Mouse (Mus musculus): Measurements from ENCODE around the gene St8sia2. TPM values are rescaled to one million over a fixed set of nuclear protein-coding genes. Genes with fewer than 3 reads are reported as not detected.

St8sia2 gene
- total and polyA plus RNA-seq, 3 experiments, result 0.11 to 0.44 (median 0.37) TPM

DNA sequence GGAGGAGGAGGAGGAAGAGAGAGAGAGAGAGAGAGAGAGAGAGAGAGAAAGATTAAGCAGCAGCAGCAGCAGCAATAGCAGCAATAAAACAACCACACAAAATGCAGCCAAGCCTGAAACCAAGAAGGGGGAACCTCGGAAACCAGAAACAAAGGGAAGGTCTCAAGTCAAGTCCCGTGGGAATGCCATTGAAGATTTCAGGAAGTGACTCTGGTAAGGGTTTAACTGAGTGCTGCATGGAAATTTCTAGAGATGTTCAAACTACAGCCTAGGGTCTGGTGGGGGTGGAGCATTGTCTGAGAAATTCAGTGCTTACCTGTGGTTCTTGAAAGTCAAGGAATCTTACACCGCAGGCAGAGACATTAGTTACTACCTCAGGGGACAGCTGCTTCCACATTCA, 77.4 kb downstream of the St8sia2 start:
- no peak for TF ChIP-seq EP300 (IDR thresholded peaks at IDR 0.05; ENCODE audit: insufficient read depth, low read depth, low read length)
- no peak for TF ChIP-seq POLR2A (IDR thresholded peaks at IDR 0.05; ENCODE audit: insufficient read depth, low read depth, low read length)
- no peak for TF ChIP-seq CTCF (IDR thresholded peaks at IDR 0.05)
- no peak overlapping the region for H3K4me3 ChIP-seq
- no peaks in the 10 kb centered on the region for H3K4me1 ChIP-seq (ENCODE audit: control insufficient read depth, insufficient read depth, low read length)
- H3K79me2 ChIP-seq (replicated peaks; ENCODE audit: control insufficient read depth, insufficient read depth, low read length), result no peaks in the 10 kb centered on the region
- H3K27me3 ChIP-seq (ENCODE audit: control insufficient read depth, insufficient read depth, low read length), result no peaks in the 10 kb centered on the region
- no peaks in the 10 kb centered on the region for H3K36me3 ChIP-seq (ENCODE audit: control insufficient read depth, insufficient read depth, low read length)
- 44% methylated on average over 3 of the region's 3 CpGs for WGBS
- no peak overlapping the region for H3K9ac ChIP-seq (ENCODE audit: low read depth, low read length)
- intact Hi-C loops (cut with DNase I), result no loop called here
- no peak overlapping the region for H3K27ac ChIP-seq
- no peak for DNase-seq

DNA sequence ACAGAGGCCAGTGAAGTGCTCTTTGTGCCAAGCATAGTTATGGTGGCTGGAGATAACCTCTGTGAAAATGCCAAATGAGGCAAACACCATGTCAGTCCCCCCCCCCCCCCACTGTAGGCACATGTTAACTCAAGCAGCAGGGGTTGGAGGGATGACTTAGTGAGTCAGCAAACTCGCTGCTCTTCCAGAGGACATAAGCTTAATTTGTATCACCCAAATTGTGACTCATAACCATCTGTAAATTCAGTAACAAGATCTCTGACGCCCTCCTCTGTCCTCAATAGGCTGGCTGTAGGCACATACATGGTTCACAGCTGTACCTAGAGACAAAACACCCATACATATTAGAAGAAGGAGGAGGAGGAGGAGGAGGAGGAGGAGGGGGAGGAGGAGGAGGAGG, 77.8 kb downstream of the St8sia2 start:
- no peaks in the 10 kb centered on the region for H3K36me3 ChIP-seq (ENCODE audit: control insufficient read depth, insufficient read depth, low read length)
- TF ChIP-seq POLR2A (IDR thresholded peaks at IDR 0.05; ENCODE audit: insufficient read depth, low read depth, low read length) (no peak), CTCF (IDR thresholded peaks at IDR 0.05) (no peak), EP300 (IDR thresholded peaks at IDR 0.05; ENCODE audit: insufficient read depth, low read depth, low read length) (no peak)
- H3K4me3 ChIP-seq, result no peak overlapping the region
- no peaks in the 10 kb centered on the region for H3K79me2 ChIP-seq (replicated peaks; ENCODE audit: control insufficient read depth, insufficient read depth, low read length)
- no peaks in the 10 kb centered on the region for H3K4me1 ChIP-seq (ENCODE audit: control insufficient read depth, insufficient read depth, low read length)
- no peak overlapping the region for H3K9ac ChIP-seq (ENCODE audit: low read depth, low read length)
- 73% methylated on average over 2 of the region's 2 CpGs for WGBS
- H3K27ac ChIP-seq, result no peak overlapping the region
- intact Hi-C loops (cut with DNase I), result no loop called here
- no peak for DNase-seq
- no peaks in the 10 kb centered on the region for H3K27me3 ChIP-seq (ENCODE audit: control insufficient read depth, insufficient read depth, low read length)

DNA sequence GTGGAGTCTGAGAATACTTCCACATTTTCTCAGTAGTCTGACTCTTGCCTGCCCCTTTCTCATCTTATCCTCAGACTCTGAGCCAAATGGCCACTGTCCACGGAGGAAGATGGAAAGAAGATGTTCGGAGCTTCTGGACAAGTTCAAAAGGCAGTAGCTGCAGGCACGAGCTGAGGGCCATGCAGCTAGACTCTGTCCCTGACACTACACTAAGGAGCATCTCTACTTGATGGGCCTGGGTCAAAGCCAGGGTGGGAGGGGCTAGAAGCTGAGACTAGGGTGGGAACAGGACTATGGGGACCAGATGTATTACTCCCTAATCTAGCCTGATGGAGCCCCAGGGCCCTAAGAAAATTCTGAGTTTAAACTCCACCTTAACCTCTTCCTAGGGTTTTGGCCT, 80.5 kb downstream of the St8sia2 start:
- WGBS, result 53% methylated on average over 3 of the region's 3 CpGs
- no peak for DNase-seq
- Histone ChIP-seq H3K4me3 (no peak overlapping the region), H3K36me3 (ENCODE audit: control insufficient read depth, insufficient read depth, low read length) (no peaks in the 10 kb centered on the region), H3K9ac (ENCODE audit: low read depth, low read length) (no peak overlapping the region), H3K27ac (no peak overlapping the region), H3K4me1 (ENCODE audit: control insufficient read depth, insufficient read depth, low read length) (no peaks in the 10 kb centered on the region), H3K79me2 (replicated peaks; ENCODE audit: control insufficient read depth, insufficient read depth, low read length) (no peaks in the 10 kb centered on the region), H3K27me3 (ENCODE audit: control insufficient read depth, insufficient read depth, low read length) (no peaks in the 10 kb centered on the region)
- no peak for TF ChIP-seq CTCF (IDR thresholded peaks at IDR 0.05)
- TF ChIP-seq POLR2A (IDR thresholded peaks at IDR 0.05; ENCODE audit: insufficient read depth, low read depth, low read length), result no peak
- no peak for TF ChIP-seq EP300 (IDR thresholded peaks at IDR 0.05; ENCODE audit: insufficient read depth, low read depth, low read length)
- intact Hi-C loops (cut with DNase I), result no loop called here

DNA sequence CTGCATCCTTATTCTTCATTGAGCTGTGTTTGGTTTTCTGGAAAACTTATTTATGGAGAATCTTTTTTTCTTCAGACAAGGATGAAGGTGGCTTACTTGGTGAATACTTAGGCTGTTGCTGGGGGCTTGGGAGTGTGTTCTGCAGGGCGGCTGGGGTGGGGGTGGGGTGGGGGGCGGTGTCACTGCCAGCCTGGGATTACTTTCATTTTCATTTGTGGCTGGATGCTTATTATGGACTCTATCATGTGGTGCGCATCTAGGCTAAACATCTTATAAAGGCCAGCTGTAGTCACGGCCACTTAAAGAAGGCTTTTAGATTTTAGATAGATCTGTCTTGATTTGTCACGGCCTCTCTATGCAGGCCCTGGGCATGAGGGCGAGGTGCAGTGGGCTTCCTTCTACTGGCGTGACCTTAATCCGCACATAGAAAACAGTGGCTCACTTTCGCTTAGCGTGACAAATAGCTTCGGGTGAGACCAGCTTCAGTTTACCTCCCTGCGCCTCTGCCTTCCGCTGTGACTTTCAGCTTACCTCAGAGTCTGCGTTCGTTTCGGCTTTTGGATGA, 92.5 kb downstream of the St8sia2 start:
- no peaks in the 10 kb centered on the region for H3K79me2 ChIP-seq (replicated peaks; ENCODE audit: control insufficient read depth, insufficient read depth, low read length)
- no peak overlapping the region for H3K27ac ChIP-seq
- no peaks in the 10 kb centered on the region for H3K4me1 ChIP-seq (ENCODE audit: control insufficient read depth, insufficient read depth, low read length)
- intact Hi-C loops (cut with DNase I), result no loop called here
- no peaks in the 10 kb centered on the region for H3K36me3 ChIP-seq (ENCODE audit: control insufficient read depth, insufficient read depth, low read length)
- 88% methylated on average over 16 of the region's 16 CpGs for WGBS
- TF ChIP-seq POLR2A (IDR thresholded peaks at IDR 0.05; ENCODE audit: insufficient read depth, low read depth, low read length), result no peak
- no peak for TF ChIP-seq EP300 (IDR thresholded peaks at IDR 0.05; ENCODE audit: insufficient read depth, low read depth, low read length)
- TF ChIP-seq CTCF (IDR thresholded peaks at IDR 0.05), result no peak
- H3K4me3 ChIP-seq, result no peak overlapping the region
- no peak for DNase-seq
- no peak overlapping the region for H3K9ac ChIP-seq (ENCODE audit: low read depth, low read length)
- H3K27me3 ChIP-seq (ENCODE audit: control insufficient read depth, insufficient read depth, low read length), result no peaks in the 10 kb centered on the region

DNA sequence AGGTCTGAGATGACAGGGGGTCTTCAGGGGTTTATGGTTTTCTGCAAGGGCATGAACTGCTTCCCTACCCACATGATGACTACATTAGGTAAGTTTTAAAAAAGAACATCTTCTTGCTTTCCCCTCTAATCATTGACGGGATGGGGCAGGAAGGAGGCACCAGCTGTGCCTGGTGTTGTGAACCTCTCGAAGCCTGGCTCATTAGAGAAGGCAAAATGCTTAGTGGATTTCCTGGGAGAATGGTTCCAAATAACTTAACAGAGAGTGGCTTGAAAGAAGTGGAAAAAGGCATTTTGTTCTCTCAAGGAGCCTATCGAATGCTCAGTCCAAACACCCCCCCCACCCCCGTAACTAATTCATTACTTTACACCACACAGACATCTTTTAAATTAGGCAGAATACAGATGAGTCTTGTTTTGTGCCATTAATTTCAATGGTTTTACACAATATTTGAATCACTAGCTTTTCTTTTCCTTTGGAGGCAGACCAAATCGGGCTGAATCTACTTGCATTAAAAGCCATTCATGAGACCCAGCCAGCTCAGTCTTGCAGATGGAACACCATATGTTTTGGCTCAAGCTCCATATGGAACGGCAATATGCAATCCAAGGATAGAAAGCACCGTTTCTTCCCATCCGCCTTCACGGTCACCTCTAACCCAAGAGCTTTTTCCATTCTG, 95.7 kb downstream of the St8sia2 start:
- intact Hi-C loops (cut with DNase I), result no loop called here
- Histone ChIP-seq H3K79me2 (replicated peaks; ENCODE audit: control insufficient read depth, insufficient read depth, low read length) (no peaks in the 10 kb centered on the region), H3K27me3 (ENCODE audit: control insufficient read depth, insufficient read depth, low read length) (no peaks in the 10 kb centered on the region), H3K36me3 (ENCODE audit: control insufficient read depth, insufficient read depth, low read length) (no peaks in the 10 kb centered on the region), H3K9ac (ENCODE audit: low read depth, low read length) (no peak overlapping the region), H3K27ac (no peak overlapping the region), H3K4me3 (no peak overlapping the region), H3K4me1 (ENCODE audit: control insufficient read depth, insufficient read depth, low read length) (no peaks in the 10 kb centered on the region)
- DNase-seq, result no peak
- WGBS, result 65% methylated on average over 9 of the region's 9 CpGs
- TF ChIP-seq CTCF (IDR thresholded peaks at IDR 0.05) (no peak), EP300 (IDR thresholded peaks at IDR 0.05; ENCODE audit: insufficient read depth, low read depth, low read length) (no peak), POLR2A (IDR thresholded peaks at IDR 0.05; ENCODE audit: insufficient read depth, low read depth, low read length) (no peak)

DNA sequence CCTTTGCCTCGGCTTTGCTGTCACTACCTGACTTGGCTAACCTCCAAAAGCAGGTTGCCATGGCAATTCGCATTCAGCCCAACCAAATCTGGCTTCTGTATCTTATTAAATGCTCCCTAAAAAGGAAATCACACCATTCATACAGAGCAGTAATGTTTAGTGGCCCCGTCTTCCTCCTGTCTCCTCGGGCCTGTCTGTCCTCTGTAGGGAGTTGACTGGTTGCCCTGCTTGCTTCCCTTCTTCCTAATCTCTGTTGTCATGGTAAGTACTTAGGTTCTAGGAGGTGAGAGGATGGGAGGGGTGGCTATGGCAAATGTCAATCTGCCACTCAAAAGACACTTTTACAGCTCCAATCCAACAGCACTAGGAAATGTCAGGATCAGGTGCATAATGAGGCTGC, 101.6 kb downstream of the St8sia2 start:
- TF ChIP-seq POLR2A (IDR thresholded peaks at IDR 0.05; ENCODE audit: insufficient read depth, low read depth, low read length), result no peak
- TF ChIP-seq EP300 (IDR thresholded peaks at IDR 0.05; ENCODE audit: insufficient read depth, low read depth, low read length), result no peak
- TF ChIP-seq CTCF (IDR thresholded peaks at IDR 0.05), result no peak
- no peaks in the 10 kb centered on the region for H3K4me1 ChIP-seq (ENCODE audit: control insufficient read depth, insufficient read depth, low read length)
- no peak overlapping the region for H3K4me3 ChIP-seq
- H3K27ac ChIP-seq, result no peak overlapping the region
- WGBS, result 27% methylated on average over 4 of the region's 4 CpGs
- H3K27me3 ChIP-seq (ENCODE audit: control insufficient read depth, insufficient read depth, low read length), result no peaks in the 10 kb centered on the region
- no peak overlapping the region for H3K9ac ChIP-seq (ENCODE audit: low read depth, low read length)
- H3K36me3 ChIP-seq (ENCODE audit: control insufficient read depth, insufficient read depth, low read length), result no peaks in the 10 kb centered on the region
- intact Hi-C loops (cut with DNase I), result no loop called here
- no peaks in the 10 kb centered on the region for H3K79me2 ChIP-seq (replicated peaks; ENCODE audit: control insufficient read depth, insufficient read depth, low read length)
- no peak for DNase-seq
